Mouse (Mus musculus): ENCODE results near the gene Pla2g4d.

DNA sequence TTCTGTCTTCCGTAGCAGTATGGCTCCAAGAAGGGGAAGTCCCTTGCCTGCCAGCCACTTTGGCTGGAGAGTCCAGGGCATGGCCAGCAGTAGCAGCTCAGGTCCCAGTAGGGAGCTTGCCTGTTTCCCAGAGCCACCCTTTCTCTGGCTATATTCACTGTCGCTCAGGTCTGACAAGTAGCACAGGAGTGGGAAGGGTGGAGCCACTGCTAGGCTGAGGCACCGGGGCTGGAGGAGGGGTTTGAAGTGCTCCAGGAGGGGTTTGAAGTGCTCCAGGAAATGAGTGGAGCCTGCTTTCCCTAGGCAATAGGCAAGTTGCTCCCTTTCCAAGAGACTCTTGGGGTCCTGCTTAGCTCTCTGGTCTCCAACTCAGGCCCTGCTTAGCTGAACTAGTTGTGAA is 25.0 kb upstream of the Pla2g4d start, which contains the start of gene Pla2g4f:
- TF ChIP-seq E2F4 (IDR thresholded peaks at IDR 0.05; ENCODE audit: insufficient read depth): no peak
- TF ChIP-seq TCF12 (IDR thresholded peaks at IDR 0.05; ENCODE audit: insufficient read depth, poor library complexity, severe bottlenecking): no peak
- no peak for TF ChIP-seq CEBPB (IDR thresholded peaks at IDR 0.05; ENCODE audit: insufficient read depth, poor library complexity, severe bottlenecking)
- no peak for TF ChIP-seq POLR2A (IDR thresholded peaks at IDR 0.05; ENCODE audit: insufficient read length, low read depth)
- TF ChIP-seq MYOG (IDR thresholded peaks at IDR 0.05; ENCODE audit: control insufficient read depth in 1 of 3, insufficient read depth in 1 of 3, insufficient read length in 2 of 3, low read depth in 2 of 3): no peak
- no peak for TF ChIP-seq MAX (IDR thresholded peaks at IDR 0.05; ENCODE audit: low read depth)
- no peak for TF ChIP-seq MYOD1 (IDR thresholded peaks at IDR 0.05; ENCODE audit: control insufficient read depth in 1 of 3, insufficient read length in 2 of 3, low read depth in 2 of 3)
- TF ChIP-seq USF1 (IDR thresholded peaks at IDR 0.05; ENCODE audit: low read depth): no peak
- no peak for TF ChIP-seq SRF (IDR thresholded peaks at IDR 0.05; ENCODE audit: control insufficient read depth, insufficient read length, low read depth)
- TF ChIP-seq POLR2AphosphoS2 (IDR thresholded peaks at IDR 0.05; ENCODE audit: insufficient read length, low read depth): no peak
- TF ChIP-seq REST (IDR thresholded peaks at IDR 0.05; ENCODE audit: insufficient read depth, insufficient read length): no peak
- no peak for TF ChIP-seq TCF3 (IDR thresholded peaks at IDR 0.05; ENCODE audit: insufficient read length, low read depth)

Data from myocyte (in vitro differentiated cells).